Mouse (Mus musculus) hindbrain, embryonic 13.5 days (tissue): ENCODE data around the gene Atxn7. TPM values are rescaled to one million over a fixed set of nuclear protein-coding genes. Genes with fewer than 3 reads are reported as not detected.

Experiments used
- ATAC-seq: fragments of 200-750 bp; cut with Nextera tagmentation; 2 replicates; pipeline ENCODE4 v1.8.0; 2017; ENCODE audit warnings: moderate TSS enrichment; ENCODE audit not compliant: low FRiP score
- H3K27ac ChIP-seq: fragments of 300-500 bp; sonication (generic); 2 replicates; pipeline ENCODE4 v1.5.1; 2015; ENCODE audit warnings: inconsistent platforms, mild to moderate bottlenecking, moderate library complexity
- H3K27me3 ChIP-seq: fragments of 300-500 bp; sonication (generic); 2 replicates; pipeline ENCODE4 v1.6.1; 2015; ENCODE audit warnings: mild to moderate bottlenecking, inconsistent platforms
- H3K36me3 ChIP-seq: fragments of 300-500 bp; sonication (generic); 2 replicates; pipeline ENCODE4 v1.6.1; 2015; ENCODE audit warnings: mild to moderate bottlenecking, inconsistent platforms
- H3K4me1 ChIP-seq: fragments of 300-500 bp; sonication (generic); replicated peaks from 2 replicates; pipeline ENCODE4 v1.6.1; 2015; ENCODE audit warnings: inconsistent platforms
- H3K4me2 ChIP-seq: fragments of 300-500 bp; sonication (generic); 2 replicates; pipeline ENCODE4 v1.6.1; 2015; ENCODE audit warnings: inconsistent platforms, mild to moderate bottlenecking, moderate library complexity
- H3K4me3 ChIP-seq: fragments of 300-500 bp; sonication (generic); 2 replicates; pipeline ENCODE4 v1.5.1; 2015; ENCODE audit warnings: mild to moderate bottlenecking, inconsistent platforms
- H3K9ac ChIP-seq: fragments of 300-500 bp; sonication (generic); 2 replicates; pipeline ENCODE4 v1.6.1; 2015; ENCODE audit warnings: mild to moderate bottlenecking, inconsistent platforms
- H3K9me3 ChIP-seq: fragments of 300-500 bp; sonication (generic); 2 replicates; pipeline ENCODE4 v1.6.1; 2016; ENCODE audit warnings: inconsistent platforms
- WGBS: fragments of 180-500 bp; shearing (Covaris S2); methylation state at CpG from one replicate; pipeline ENCODE4 v1.1.7; 2015; 5-methylcytosine and 5-hydroxymethylcytosine counted together
- polyA plus RNA-seq: library from polyadenylated mRNA; unstranded; fragments of >200 nt; fragmentation: Nextera tagmentation; extraction: Ambion mirVana; gene quantifications from 2 replicates; pipeline ENCODE4 v1.2.1, GENCODE M21; 2015

The Atxn7 gene
- polyA plus RNA-seq, 1 experiment from 2014 or later = 4.2 TPM

- Histone ChIP-seq H3K27me3 (no peaks in the 10 kb centered on the region), H3K9ac (no peak overlapping the region), H3K9me3 (no peaks in the 10 kb centered on the region), H3K4me1 (no peaks in the 10 kb centered on the region), H3K36me3 (no peaks in the 10 kb centered on the region), H3K27ac (no peak overlapping the region; the same call in 1 of the 2 replicates), H3K4me2 (no peak overlapping the region), H3K4me3 (no peak overlapping the region)
- no peak for ATAC-seq
- WGBS = 79% methylated on average over 9 of the region's 9 CpGs
Measured at GRCm38 (mm10) chr14:13995206-13996097, 34.2 kb downstream of the Atxn7 start.

- ATAC-seq = no peak
- H3K9ac ChIP-seq = no peak overlapping the region
- H3K4me1 ChIP-seq = no peaks in the 10 kb centered on the region
- H3K4me3 ChIP-seq = no peak overlapping the region
- no peak overlapping the region for H3K4me2 ChIP-seq
- 93% methylated on average over 7 of the region's 7 CpGs for WGBS
- H3K36me3 ChIP-seq = no peaks in the 10 kb centered on the region
- no peak overlapping the region for H3K27ac ChIP-seq
- H3K27me3 ChIP-seq = no peaks in the 10 kb centered on the region
- H3K9me3 ChIP-seq = no peaks in the 10 kb centered on the region
Measured at GRCm38 (mm10) chr14:14002771-14003170, 41.5 kb downstream of the Atxn7 start.

- WGBS = 79% methylated on average over 6 of the region's 6 CpGs
- H3K36me3 ChIP-seq = no peaks in the 10 kb centered on the region
- peaks cover 16% of the 10 kb centered on the region for H3K4me1 ChIP-seq
- no peaks in the 10 kb centered on the region for H3K9me3 ChIP-seq
- ATAC-seq = no peak
- H3K4me2 ChIP-seq = no peak overlapping the region
- no peak overlapping the region for H3K27ac ChIP-seq
- no peak overlapping the region for H3K9ac ChIP-seq
- H3K4me3 ChIP-seq = no peak overlapping the region
- no peaks in the 10 kb centered on the region for H3K27me3 ChIP-seq
Measured at GRCm38 (mm10) chr14:14009712-14010111, 48.5 kb downstream of the Atxn7 start.

GRCm38 (mm10) chr14:14012383-14013251 is 51.4 kb downstream of the Atxn7 start:
- H3K36me3 ChIP-seq = 0 out of 2 replicates have a peak, but pooled peaks cover 3% of the 10 kb centered on the region
- no peaks in the 10 kb centered on the region for H3K9me3 ChIP-seq
- H3K4me2 ChIP-seq = peak overlapping the region; percentile 82
- H3K4me1 ChIP-seq = peaks cover 22% of the 10 kb centered on the region
- WGBS = under 1% methylated on average over 108 of the region's 116 CpGs
- peak overlapping the region; percentile 99 for H3K27ac ChIP-seq
- H3K27me3 ChIP-seq = no peaks in the 10 kb centered on the region
- H3K9ac ChIP-seq = peak overlapping the region; percentile 98
- peak; percentile 92 for ATAC-seq
- peak overlapping the region; percentile 84 for H3K4me3 ChIP-seq

- peak overlapping the region; percentile 98 for H3K9ac ChIP-seq
- H3K36me3 ChIP-seq = 0 out of 2 replicates have a peak, but pooled peaks cover 3% of the 10 kb centered on the region
- H3K27me3 ChIP-seq = no peaks in the 10 kb centered on the region
- WGBS = under 1% methylated on average over 20 of the region's 27 CpGs
- peak overlapping the region; percentile 99 for H3K27ac ChIP-seq
- ATAC-seq = peak; percentile 84
- no peaks in the 10 kb centered on the region for H3K9me3 ChIP-seq
- H3K4me2 ChIP-seq = peak overlapping the region; percentile 82
- H3K4me1 ChIP-seq = peaks cover 22% of the 10 kb centered on the region
- peak overlapping the region; percentile 84 for H3K4me3 ChIP-seq
Measured at GRCm38 (mm10) chr14:14013252-14013711, 52.0 kb downstream of the Atxn7 start.

DNA sequence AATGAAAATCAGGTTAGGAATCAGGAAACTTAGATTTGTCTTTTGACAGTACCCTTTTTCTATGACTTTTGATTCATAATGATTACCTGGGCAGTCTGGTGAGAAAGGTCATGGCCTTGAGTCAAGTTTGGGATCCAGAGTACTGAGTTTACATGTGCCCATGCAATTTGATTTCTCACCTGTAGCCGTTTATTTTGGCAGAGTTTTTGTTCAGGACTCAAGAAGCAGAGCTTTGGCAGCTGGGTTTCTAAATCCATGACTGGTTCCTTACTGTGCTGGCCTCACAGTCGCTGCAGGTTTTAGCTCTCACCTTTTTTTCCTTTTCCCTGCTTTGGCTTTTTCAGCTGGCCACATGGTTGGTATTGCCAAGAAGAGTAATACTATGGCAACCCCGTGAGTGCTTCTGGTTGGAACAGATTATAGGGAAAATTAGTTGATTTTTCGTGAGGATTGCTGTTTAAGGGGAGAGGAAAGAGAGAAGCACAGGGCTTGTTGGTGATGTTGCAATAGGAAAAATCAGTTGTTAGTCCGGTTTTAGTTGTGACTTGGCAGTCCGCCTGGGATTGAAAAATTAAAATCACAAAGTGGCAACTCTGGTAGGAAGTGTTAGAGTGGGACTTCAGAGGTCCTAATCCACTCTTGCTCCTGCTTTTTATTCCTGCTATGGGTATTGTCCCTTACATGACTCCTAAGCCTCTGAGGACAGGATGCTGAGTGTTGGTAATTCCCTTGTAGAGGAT is 53.6 kb downstream of the Atxn7 start:
- H3K36me3 ChIP-seq = 0 out of 2 replicates have a peak, but pooled peaks cover 3% of the 10 kb centered on the region
- H3K27me3 ChIP-seq = no peaks in the 10 kb centered on the region
- no peak overlapping the region for H3K4me3 ChIP-seq
- no peak overlapping the region for H3K4me2 ChIP-seq
- H3K4me1 ChIP-seq = peaks cover 22% of the 10 kb centered on the region
- ATAC-seq = no peak
- 89% methylated on average over 6 of the region's 6 CpGs for WGBS
- no peak overlapping the region for H3K9ac ChIP-seq
- H3K9me3 ChIP-seq = no peaks in the 10 kb centered on the region
- H3K27ac ChIP-seq = no peak overlapping the region

- Histone ChIP-seq H3K9me3 (no peaks in the 10 kb centered on the region), H3K9ac (no peak overlapping the region), H3K4me1 (peaks cover 6% of the 10 kb centered on the region; the same call in 1 of the 2 replicates), H3K36me3 (peaks cover 3% of the 10 kb centered on the region; the same call in 1 of the 2 replicates), H3K4me2 (no peak overlapping the region), H3K4me3 (no peak overlapping the region), H3K27me3 (no peaks in the 10 kb centered on the region), H3K27ac (no peak overlapping the region)
- ATAC-seq = no peak; the same call in 1 of the 2 replicates
- WGBS = 80% methylated on average over 6 of the region's 6 CpGs
Measured at GRCm38 (mm10) chr14:14019155-14019894, 58.1 kb downstream of the Atxn7 start.

DNA sequence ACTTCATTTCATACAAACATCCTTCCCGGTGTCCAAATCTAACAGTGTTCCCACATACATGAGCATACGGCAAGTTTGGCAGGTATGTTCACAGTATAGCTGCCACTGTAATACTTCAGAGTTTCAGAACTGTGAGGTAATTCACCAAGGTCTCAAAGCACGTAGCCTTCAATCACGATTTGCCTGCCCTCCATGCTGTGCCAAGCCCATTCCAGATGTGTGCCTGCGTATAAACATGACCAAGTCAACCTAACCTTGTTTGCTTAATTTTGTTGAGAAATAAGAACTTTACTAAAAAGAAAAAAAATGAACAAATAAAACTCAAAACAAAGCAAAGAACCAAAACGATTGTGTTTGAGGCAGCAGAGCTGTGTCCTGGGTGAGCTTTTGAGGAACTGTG is 60.0 kb downstream of the Atxn7 start:
- Histone ChIP-seq H3K27me3 (no peaks in the 10 kb centered on the region), H3K36me3 (peaks cover 7% of the 10 kb centered on the region), H3K4me1 (no peaks in the 10 kb centered on the region), H3K27ac (no peak overlapping the region), H3K9ac (no peak overlapping the region), H3K4me2 (no peak overlapping the region), H3K4me3 (no peak overlapping the region), H3K9me3 (no peaks in the 10 kb centered on the region)
- WGBS = 93% methylated on average over 6 of the region's 6 CpGs
- no peak for ATAC-seq

DNA sequence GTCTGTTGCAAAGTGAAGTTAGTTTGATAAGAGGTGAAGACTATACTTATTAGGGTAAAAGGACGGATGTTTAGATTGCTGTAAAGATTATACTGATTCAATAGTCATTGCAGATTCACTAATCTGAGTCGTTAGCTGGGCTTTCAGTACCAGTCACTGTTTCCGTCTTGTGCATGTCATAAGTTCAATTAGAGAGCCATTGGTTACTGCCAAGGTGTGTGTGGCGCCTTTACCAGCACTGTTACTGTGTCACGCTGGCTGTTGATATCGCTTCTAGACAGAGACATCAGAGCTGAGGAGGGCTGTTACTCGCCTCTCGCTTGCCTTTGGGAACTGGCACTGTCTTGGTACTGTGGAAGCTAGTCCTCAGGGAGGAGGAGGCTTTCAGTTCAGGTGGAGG is 64.6 kb downstream of the Atxn7 start:
- Histone ChIP-seq H3K9me3 (no peaks in the 10 kb centered on the region), H3K4me3 (no peak overlapping the region), H3K9ac (no peak overlapping the region), H3K27me3 (no peaks in the 10 kb centered on the region), H3K4me2 (no peak overlapping the region), H3K27ac (no peak overlapping the region), H3K36me3 (peaks cover 7% of the 10 kb centered on the region), H3K4me1 (no peaks in the 10 kb centered on the region)
- 93% methylated on average over 8 of the region's 8 CpGs for WGBS
- ATAC-seq = no peak

DNA sequence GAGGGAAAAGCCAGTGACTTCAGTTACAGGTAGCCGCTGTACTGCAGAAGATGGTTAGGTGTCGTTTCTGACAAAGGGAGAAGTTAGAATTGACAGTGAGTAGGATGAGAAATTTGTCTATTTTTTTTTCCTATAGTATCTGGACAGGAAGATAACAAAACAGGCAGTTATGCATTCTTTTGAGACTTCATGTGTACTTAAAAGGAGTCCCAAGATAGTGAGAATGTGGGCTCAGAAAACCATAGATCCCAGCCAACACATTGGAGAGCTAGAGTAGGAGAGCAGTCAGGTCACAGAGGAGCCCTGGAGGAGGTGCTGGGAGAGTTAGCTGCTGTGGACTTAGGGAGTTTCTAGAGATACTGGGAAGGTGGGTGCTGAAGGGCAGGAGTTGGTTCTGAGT is 69.4 kb downstream of the Atxn7 start:
- Histone ChIP-seq H3K9me3 (no peaks in the 10 kb centered on the region), H3K9ac (no peak overlapping the region), H3K27ac (no peak overlapping the region), H3K4me2 (no peak overlapping the region), H3K4me3 (no peak overlapping the region), H3K27me3 (no peaks in the 10 kb centered on the region), H3K4me1 (no peaks in the 10 kb centered on the region), H3K36me3 (peaks cover 6% of the 10 kb centered on the region; the same call in 1 of the 2 replicates)
- ATAC-seq = no peak
- WGBS = 94% methylated on average over 2 of the region's 2 CpGs

DNA sequence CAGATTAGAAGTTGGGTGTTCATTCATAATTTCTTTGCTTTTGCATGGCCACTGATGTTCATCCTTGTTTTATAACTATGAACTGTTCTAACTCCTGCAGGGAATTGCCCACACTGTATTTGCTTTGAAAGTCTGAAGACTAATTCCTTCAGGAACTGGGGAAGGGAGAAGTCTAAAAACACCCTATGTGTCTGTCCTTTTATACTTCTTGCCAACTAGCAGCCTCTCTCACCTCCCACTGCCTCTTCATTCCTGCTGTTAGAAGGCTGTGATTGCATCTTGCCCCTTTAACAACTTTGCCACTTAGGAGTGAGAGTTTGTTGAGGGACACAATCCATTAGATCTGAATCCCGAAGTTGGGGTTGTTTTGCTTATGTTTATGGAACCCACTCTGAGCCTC is 71.6 kb downstream of the Atxn7 start:
- no peak overlapping the region for H3K9ac ChIP-seq
- H3K36me3 ChIP-seq = no peaks in the 10 kb centered on the region
- no peak for ATAC-seq
- no peaks in the 10 kb centered on the region for H3K27me3 ChIP-seq
- H3K4me1 ChIP-seq = no peaks in the 10 kb centered on the region
- no peak overlapping the region for H3K4me3 ChIP-seq
- WGBS = 100% methylated on average over 1 of the region's 1 CpGs
- H3K9me3 ChIP-seq = no peaks in the 10 kb centered on the region
- H3K4me2 ChIP-seq = no peak overlapping the region
- no peak overlapping the region for H3K27ac ChIP-seq
